Mouse (Mus musculus): ENCODE results near the gene AU022252. TPM values are rescaled to one million over a fixed set of nuclear protein-coding genes. Genes with fewer than 3 reads are reported as not detected.

The AU022252 gene
- polyA plus RNA-seq, 1 experiment from 2014 or later: 28.1 TPM

DNA sequence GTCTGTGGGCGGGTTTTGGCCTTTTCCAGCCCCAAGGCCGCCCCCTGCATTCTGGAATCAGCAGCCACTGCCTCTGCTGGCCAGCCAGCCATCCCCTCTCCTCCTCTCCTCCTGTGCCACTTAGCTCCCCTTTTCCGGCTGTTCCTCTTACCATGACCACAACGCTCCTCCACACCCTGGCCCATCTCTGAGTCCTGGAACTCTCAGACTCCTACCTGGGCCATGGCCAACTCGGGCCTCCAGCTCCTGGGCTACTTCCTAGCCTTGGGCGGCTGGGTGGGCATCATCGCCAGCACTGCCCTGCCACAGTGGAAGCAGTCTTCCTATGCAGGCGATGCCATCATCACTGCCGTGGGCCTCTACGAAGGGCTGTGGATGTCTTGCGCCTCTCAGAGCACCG is 22.8 kb upstream of the AU022252 start, which contains the start of gene Cldn19:
Gene Cldn19 (plus strand): TSS at position 64 of the 400 bp plus-strand sequence.
- H3K4me1 ChIP-seq (replicated peaks): peaks cover 6% of the 10 kb centered on the region; the same call in 1 of the 2 replicates
- H3K4me3 ChIP-seq (replicated peaks): no peak within 1 kb of the TSS
- H3K9me3 ChIP-seq: no peaks in the 10 kb centered on the region
- no peak within 1 kb of the TSS for H3K27ac ChIP-seq
- ATAC-seq: no peak
- H3K36me3 ChIP-seq: no peaks in the 10 kb centered on the region
- H3K4me2 ChIP-seq (replicated peaks): no peak within 1 kb of the TSS
- no peaks in the 10 kb centered on the region for H3K27me3 ChIP-seq (replicated peaks)
- WGBS: 86% methylated on average over 12 of the region's 12 CpGs
- H3K9ac ChIP-seq: no peak within 1 kb of the TSS

DNA sequence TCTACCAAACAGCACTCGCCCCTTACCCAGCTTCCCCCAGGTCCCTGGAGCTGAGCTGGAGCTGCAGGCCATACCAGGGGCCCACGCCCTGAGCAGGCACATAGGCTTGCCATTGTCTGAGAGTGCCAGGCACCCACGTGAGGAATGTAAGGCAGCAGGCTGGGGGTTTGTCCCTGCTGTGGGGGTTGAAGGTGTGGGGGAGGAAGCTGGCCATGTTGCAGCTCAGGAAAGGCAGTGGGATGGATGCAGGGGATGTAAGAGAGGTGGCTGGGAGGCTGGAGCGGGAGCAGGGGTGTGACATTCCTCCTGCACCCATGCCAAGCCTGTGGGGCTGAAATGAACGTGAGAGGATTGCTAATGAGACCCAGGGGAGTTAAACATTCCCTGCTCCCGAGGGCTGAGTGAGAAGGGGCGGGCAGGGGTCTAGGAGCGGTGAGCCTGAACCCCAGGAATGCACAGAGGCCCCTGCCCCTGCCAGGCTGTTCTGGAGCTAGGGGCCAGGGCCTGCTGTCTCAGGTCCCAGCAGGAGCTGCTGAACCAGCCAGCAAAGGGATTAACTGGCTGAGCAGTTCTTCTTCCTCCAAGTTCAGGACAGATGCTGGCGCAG is 21.6 kb upstream of the AU022252 start:
- ATAC-seq: no peak
- WGBS: 49% methylated on average over 9 of the region's 9 CpGs

DNA sequence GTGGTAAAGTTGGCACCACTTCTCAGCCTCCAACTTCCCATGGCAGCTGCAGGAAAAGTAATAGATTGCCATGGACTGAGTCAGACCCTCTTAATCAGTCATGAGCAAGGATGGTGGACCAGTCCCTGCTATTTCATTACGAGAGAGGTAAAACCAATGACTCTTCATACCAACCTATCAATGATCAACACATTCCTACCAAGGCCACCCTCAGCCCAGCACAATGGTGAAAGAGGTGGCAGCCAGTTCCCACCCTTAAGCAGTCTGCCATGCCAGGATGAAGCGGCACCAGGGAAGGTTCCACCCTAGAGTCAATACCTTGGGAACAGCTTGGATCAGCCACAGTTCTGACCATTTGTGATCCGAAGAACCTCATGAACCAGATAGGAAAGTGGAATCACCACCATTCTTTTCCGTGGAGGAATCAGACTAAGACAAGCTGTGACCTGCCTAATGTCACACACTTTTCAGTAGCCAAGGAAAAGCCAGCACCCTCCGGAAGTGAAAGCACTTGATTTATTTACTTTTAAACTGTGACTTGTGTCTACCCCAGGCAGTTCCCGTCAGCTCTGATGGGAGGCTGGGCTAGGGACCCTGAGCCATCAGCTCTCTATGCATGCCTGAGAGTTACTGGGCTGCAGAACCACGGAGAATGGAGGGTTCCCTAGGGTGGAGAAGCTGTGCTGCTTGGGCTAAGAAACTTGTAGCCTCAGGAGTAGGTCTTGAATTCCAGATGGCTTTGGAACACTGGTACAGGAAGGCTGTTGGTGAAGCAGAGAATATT is 19.7 kb upstream of the AU022252 start:
- no peak for ATAC-seq
- Histone ChIP-seq H3K36me3 (peaks cover 3% of the 10 kb centered on the region; the same call in 1 of the 2 replicates), H3K4me3 (replicated peaks) (no peak overlapping the region), H3K9me3 (no peaks in the 10 kb centered on the region), H3K27me3 (replicated peaks) (no peaks in the 10 kb centered on the region), H3K9ac (no peak overlapping the region), H3K4me2 (replicated peaks) (no peak overlapping the region), H3K4me1 (replicated peaks) (peaks cover 5% of the 10 kb centered on the region; the same call in 1 of the 2 replicates), H3K27ac (no peak overlapping the region)
- 54% methylated on average over 7 of the region's 7 CpGs for WGBS

More for the DNA sequence above, 21.6 kb upstream of the AU022252 start:
- H3K4me1 ChIP-seq (replicated peaks): peaks cover 4% of the 10 kb centered on the region; the same call in 1 of the 2 replicates
- no peak overlapping the region for H3K27ac ChIP-seq
- no peaks in the 10 kb centered on the region for H3K9me3 ChIP-seq
- no peaks in the 10 kb centered on the region for H3K36me3 ChIP-seq
- no peaks in the 10 kb centered on the region for H3K27me3 ChIP-seq (replicated peaks)
- no peak overlapping the region for H3K9ac ChIP-seq
- H3K4me2 ChIP-seq (replicated peaks): no peak overlapping the region
- H3K4me3 ChIP-seq (replicated peaks): no peak overlapping the region

DNA sequence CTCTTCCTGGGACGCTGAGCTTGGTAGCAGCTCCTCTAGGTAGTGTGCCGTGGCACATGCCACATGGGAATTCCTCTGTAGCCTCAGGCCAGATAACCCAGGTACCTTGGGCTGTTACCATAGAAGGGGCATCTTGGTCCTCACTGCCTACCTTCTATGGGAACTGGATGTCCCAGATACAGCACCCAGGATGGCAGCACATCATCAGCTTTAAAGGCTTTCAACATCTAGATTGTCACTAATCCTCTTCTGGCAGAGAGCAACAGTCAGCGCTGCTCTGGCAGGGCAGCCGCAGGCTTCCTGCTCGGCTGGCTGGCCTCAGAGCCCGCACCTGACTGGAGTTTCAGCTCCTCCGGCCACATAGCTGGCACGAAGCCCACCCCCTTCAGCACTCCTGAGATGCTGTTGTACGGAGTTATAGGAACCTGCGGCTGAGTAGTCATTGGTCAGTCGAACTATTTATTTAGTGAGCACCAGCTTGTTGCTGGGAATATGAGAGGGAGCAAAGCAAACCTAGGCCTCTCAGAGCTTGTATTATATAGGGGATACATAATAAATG is 16.0 kb upstream of the AU022252 start:
- ATAC-seq: no peak
- no peak overlapping the region for H3K27ac ChIP-seq
- H3K27me3 ChIP-seq (replicated peaks): no peaks in the 10 kb centered on the region
- H3K9ac ChIP-seq: no peak overlapping the region
- H3K9me3 ChIP-seq: no peaks in the 10 kb centered on the region
- 89% methylated on average over 11 of the region's 11 CpGs for WGBS
- 0 out of 2 replicates have a peak, but pooled peaks cover 3% of the 10 kb centered on the region for H3K4me1 ChIP-seq (replicated peaks)
- no peak overlapping the region for H3K4me2 ChIP-seq (replicated peaks)
- no peak overlapping the region for H3K4me3 ChIP-seq (replicated peaks)
- H3K36me3 ChIP-seq: peaks cover 4% of the 10 kb centered on the region; the same call in 1 of the 2 replicates

DNA sequence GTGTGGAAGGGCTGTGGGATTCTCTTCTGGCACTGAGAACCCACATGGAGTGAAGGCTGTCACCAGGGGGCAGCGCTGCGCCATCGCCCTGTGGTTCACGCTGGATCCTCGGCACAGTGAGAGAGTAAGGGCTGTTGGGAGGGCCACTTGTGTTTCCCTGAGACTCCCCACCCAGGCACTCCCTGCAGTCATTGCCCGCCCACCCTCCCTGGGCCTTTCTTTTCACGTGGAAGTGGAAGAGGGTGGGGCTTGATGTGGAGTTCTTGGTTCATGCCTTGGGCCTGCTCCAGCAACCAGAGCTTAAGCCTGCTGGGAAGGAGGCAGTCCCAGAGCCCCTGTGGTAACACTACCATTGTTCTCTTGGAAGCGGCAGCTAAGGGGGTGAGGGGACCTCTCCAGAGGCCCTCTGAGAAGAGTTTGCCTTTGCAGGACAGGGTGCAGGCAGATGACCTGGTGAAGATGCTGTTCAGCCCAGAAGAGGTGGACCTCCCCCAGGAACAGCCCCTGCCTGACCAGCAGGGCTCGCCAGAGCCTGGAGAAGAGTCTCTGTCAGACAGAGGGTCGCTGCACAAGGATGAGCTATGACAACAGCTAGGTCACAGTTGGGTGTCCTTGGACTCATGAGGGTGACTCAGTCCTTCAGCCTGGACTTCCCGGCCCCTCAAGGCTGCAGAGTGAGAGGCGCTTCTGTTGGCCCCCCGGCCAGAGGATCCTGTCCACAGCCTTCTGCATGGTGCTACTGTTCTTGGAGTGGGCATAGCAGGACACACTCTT is 15.1 kb upstream of the AU022252 start:
- Histone ChIP-seq H3K9ac (no peak overlapping the region), H3K36me3 (peaks cover 4% of the 10 kb centered on the region; the same call in 1 of the 2 replicates), H3K9me3 (no peaks in the 10 kb centered on the region), H3K4me3 (replicated peaks) (no peak overlapping the region), H3K4me1 (replicated peaks) (0 out of 2 replicates have a peak, but pooled peaks cover 3% of the 10 kb centered on the region), H3K27ac (0 out of 2 replicates have a peak overlapping the region, but pooled peaks have one; percentile 32), H3K27me3 (replicated peaks) (no peaks in the 10 kb centered on the region), H3K4me2 (replicated peaks) (no peak overlapping the region)
- ATAC-seq: peak; percentile 78
- WGBS: 35% methylated on average over 13 of the region's 13 CpGs

DNA sequence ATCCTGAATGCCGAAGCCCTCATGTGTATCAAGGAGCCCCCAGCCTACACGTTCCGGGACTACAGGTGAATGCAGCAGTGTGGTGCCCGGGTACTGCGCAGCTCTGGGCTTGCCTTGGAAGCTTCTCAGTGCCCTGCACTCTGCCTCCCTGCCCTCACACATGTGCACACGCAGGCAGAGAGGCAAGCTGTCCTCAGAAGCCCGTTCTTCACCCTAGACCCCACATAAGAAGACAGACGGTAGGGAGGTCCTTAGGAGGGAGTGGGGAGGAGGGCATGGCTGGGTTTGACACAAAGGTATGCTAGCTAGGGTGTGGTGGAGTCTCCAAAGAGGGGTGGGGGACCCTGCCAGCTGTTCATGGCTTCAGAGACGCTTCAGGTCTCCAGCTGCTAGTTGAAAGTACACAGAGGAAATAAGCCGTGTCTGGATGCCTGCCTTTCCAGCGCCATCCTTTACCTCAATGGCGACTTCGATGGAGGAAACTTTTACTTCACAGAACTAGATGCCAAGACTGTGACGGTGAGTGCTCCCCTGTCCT is 14.2 kb upstream of the AU022252 start:
- no peaks in the 10 kb centered on the region for H3K9me3 ChIP-seq
- no peak for ATAC-seq
- H3K9ac ChIP-seq: no peak overlapping the region
- 0 out of 2 replicates have a peak, but pooled peaks cover 3% of the 10 kb centered on the region for H3K4me1 ChIP-seq (replicated peaks)
- H3K36me3 ChIP-seq: peaks cover 5% of the 10 kb centered on the region; the same call in 1 of the 2 replicates
- WGBS: 76% methylated on average over 14 of the region's 14 CpGs
- no peak overlapping the region for H3K27ac ChIP-seq
- no peaks in the 10 kb centered on the region for H3K27me3 ChIP-seq (replicated peaks)
- no peak overlapping the region for H3K4me3 ChIP-seq (replicated peaks)
- no peak overlapping the region for H3K4me2 ChIP-seq (replicated peaks)

DNA sequence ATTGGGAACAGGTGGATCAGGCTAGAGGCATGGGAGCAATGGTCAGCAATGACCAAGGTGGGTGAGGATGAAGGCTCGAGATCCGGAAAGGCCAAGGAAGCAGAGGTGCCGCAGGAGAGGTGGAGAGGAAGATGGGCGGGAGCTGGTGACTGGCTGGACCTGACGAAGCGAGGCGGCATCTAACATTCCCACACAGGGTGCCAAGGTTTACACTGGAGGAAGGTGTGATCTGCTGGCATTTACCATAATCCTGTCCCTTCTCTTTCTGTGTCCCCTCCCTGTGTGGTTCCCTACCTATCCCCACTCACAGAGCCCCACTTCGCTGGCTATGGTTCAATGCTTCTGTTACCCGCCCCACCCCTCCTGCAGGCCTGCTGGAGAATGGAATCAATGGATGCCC is 13.4 kb upstream of the AU022252 start:
- 0 out of 2 replicates have a peak, but pooled peaks cover 3% of the 10 kb centered on the region for H3K4me1 ChIP-seq (replicated peaks)
- no peak overlapping the region for H3K9ac ChIP-seq
- H3K4me3 ChIP-seq (replicated peaks): no peak overlapping the region
- H3K27ac ChIP-seq: no peak overlapping the region
- no peaks in the 10 kb centered on the region for H3K9me3 ChIP-seq
- no peak overlapping the region for H3K4me2 ChIP-seq (replicated peaks)
- H3K27me3 ChIP-seq (replicated peaks): no peaks in the 10 kb centered on the region
- H3K36me3 ChIP-seq: peaks cover 9% of the 10 kb centered on the region; the same call in 1 of the 2 replicates
- 86% methylated on average over 9 of the region's 9 CpGs for WGBS
- no peak for ATAC-seq

DNA sequence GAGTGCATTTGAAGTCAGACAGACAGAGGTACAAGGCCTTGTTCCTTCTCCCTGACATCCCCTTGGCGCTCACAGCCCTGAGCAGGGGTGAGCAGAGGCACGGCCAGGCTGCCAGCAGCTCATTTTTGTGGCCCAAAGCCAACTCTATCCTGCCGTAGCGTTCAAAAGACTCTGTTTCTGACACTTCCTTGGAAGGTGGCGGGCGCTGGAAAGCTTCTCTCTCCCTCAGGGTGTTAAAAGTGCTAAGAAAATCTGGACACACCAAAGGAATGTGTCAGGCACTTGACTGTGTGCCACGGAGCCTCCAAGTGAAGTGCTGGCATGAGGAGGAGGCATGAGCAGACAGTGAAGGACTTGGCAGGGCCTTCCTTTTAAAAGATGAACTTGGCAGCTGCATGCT is 13.0 kb upstream of the AU022252 start:
- Histone ChIP-seq H3K36me3 (peaks cover 9% of the 10 kb centered on the region; the same call in 1 of the 2 replicates), H3K27ac (no peak overlapping the region), H3K9me3 (no peaks in the 10 kb centered on the region), H3K9ac (no peak overlapping the region), H3K27me3 (replicated peaks) (no peaks in the 10 kb centered on the region), H3K4me1 (replicated peaks) (0 out of 2 replicates have a peak, but pooled peaks cover 3% of the 10 kb centered on the region), H3K4me3 (replicated peaks) (no peak overlapping the region), H3K4me2 (replicated peaks) (no peak overlapping the region)
- 78% methylated on average over 7 of the region's 7 CpGs for WGBS
- ATAC-seq: no peak

DNA sequence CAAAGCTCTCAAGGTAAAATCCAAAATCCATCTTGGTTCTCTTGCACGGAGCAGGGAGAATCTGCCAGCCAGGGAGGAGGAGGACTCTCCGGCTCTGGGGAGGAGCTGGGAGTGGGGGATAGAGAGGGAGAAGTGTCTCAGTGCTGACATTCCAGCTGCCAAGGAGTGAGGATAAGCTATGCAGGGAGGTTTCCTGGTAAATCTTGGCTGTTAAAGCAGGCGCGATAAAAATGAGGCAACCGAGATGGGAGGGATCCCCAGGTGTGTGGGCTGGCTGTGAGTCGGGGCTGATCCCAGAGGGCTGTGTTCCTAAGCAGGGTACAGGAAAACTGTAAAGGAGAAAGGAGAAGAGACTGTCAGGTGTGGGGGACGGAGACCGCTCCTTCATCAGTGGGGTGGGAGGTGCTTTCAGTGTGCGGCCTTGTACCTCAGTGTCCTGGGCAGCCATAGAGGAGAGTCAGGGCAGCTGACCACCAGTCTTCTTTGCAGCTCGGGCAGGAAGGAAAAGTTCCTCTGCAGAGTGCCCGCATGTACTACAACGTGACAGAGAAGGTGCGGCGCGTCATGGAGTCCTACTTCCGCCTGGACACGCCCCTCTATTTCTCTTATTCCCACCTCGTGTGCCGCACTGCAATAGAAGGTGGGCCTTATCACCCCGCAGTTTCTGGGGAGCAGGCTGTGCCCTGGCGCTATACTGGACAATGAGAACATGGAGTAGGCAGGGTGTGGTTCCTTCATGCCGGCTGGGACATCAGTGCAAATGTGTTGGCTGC is 12.1 kb upstream of the AU022252 start:
- ATAC-seq: no peak
- Histone ChIP-seq H3K9me3 (no peaks in the 10 kb centered on the region), H3K4me1 (replicated peaks) (0 out of 2 replicates have a peak, but pooled peaks cover 3% of the 10 kb centered on the region), H3K27me3 (replicated peaks) (no peaks in the 10 kb centered on the region), H3K4me3 (replicated peaks) (no peak overlapping the region), H3K36me3 (peaks cover 9% of the 10 kb centered on the region; the same call in 1 of the 2 replicates), H3K9ac (no peak overlapping the region), H3K4me2 (replicated peaks) (no peak overlapping the region), H3K27ac (no peak overlapping the region)
- WGBS: 76% methylated on average over 22 of the region's 22 CpGs

DNA sequence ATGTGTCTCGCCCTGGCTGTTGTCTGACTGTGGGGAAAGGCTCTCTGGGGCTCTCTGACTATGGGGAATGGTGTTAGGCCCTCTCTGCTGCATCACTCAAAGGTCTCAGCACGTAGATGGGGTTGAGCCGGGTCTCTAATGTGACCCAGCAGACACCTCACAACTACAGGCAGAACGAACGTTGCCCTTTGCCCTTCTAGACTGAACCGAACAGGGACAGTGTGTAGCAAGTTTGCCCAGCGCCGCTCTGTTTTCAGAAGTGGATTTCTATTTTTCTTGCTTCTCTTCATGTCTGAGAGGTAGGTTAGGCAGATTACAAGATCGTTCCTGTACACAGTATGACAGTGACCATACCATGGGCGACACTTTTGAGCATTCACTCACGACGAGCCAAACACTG is 10.1 kb upstream of the AU022252 start:
- Histone ChIP-seq H3K9me3 (no peaks in the 10 kb centered on the region), H3K9ac (no peak overlapping the region), H3K36me3 (peaks cover 9% of the 10 kb centered on the region; the same call in 1 of the 2 replicates), H3K4me1 (replicated peaks) (0 out of 2 replicates have a peak, but pooled peaks cover 3% of the 10 kb centered on the region), H3K4me2 (replicated peaks) (no peak overlapping the region), H3K27ac (no peak overlapping the region), H3K27me3 (replicated peaks) (no peaks in the 10 kb centered on the region), H3K4me3 (replicated peaks) (no peak overlapping the region)
- ATAC-seq: no peak
- 94% methylated on average over 12 of the region's 12 CpGs for WGBS

DNA sequence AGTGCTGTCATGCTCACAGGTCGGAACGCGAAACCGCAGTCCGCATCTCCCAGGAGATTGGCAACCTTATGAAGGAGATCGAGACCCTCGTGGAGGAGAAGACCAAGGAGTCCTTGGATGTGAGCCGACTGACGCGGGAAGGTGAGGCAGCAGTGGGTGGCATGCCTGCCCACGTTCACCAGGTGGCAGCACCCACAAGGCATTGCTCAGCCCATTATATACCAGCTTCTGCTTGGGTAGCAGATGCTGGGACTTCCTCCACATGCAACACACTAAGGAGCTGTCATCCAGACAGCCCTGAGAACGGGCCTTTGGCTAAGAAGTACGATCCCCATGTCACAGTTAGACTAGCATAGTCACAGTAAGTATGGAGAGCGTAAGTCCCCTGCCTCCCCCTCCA is 9.2 kb upstream of the AU022252 start:
- no peak overlapping the region for H3K4me2 ChIP-seq (replicated peaks)
- peaks cover 7% of the 10 kb centered on the region; the same call in 1 of the 2 replicates for H3K36me3 ChIP-seq
- no peak overlapping the region for H3K4me3 ChIP-seq (replicated peaks)
- no peaks in the 10 kb centered on the region for H3K27me3 ChIP-seq (replicated peaks)
- no peak overlapping the region for H3K27ac ChIP-seq
- 89% methylated on average over 14 of the region's 14 CpGs for WGBS
- no peak for ATAC-seq
- no peak overlapping the region for H3K9ac ChIP-seq
- no peaks in the 10 kb centered on the region for H3K4me1 ChIP-seq (replicated peaks)
- no peaks in the 10 kb centered on the region for H3K9me3 ChIP-seq

Data from intestine, embryonic 15.5 days (tissue).